Comparison of ENCODE assay signal across 15 mouse cellular contexts in the genomic region with DNA sequence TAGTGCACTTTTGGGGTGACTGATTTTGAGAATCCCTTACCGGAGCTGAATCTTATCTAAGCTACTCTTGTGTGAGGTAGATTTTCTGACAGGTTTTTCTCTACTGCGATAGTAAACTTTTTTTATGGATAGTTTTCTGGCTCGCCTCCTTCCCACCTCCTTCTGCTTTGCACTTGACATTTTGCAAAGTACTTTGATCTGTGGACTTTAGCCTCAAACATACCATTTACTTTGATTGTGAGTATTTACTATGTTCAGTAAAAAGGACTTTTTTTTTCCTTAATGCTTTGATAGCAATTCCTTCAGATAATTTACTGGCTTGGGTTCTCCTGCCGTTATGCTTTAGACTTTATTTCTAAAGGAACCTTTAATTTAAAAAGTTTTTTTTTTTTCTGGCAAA.
A peak's percentile ranks its signal among the peaks of the same experiment; 100 is the strongest.
DNase-seq lines count a peak whose midpoint lies in the region; ATAC-seq and TF ChIP-seq lines count a peak whose summit lies in the region.
"Had no signal": no experiment of that assay in that cellular context is flagged by ENCODE, and none has a peak within 500 bp of the region (broad histone marks: within the 10 kb centered on the region; RNA-seq: fewer than 3 reads in every experiment).

No protein-coding gene starts in this region.

- 0 out of 2 replicates have a peak, but pooled peaks cover 8% of the 10 kb centered on the region for H3K36me3 ChIP-seq in heart, embryonic 10.5 days
- H3K36me3 ChIP-seq in kidney, postnatal 0 days (ENCODE audit: insufficient read depth, low read length): no peaks in the 10 kb centered on the region
- no peaks in the 10 kb centered on the region for H3K36me3 ChIP-seq in limb, embryonic 14.5 days (ENCODE audit: control insufficient read depth, insufficient read depth, low read length)

- intact Hi-C loops in heart, postnatal 10 days (cut with DNase I): loop anchor here (2.0 to 5.0 kb wide), 5 partner anchors 31 to 205 kb away; no protein-coding TSS in a partner anchor

- H3K4me1 ChIP-seq in heart, embryonic 10.5 days: peaks cover 43% of the 10 kb centered on the region
- peaks cover 10% of the 10 kb centered on the region for H3K4me1 ChIP-seq in kidney, postnatal 0 days (replicated peaks; ENCODE audit: insufficient read depth, low read length)
- peaks cover 2% of the 10 kb centered on the region for H3K4me1 ChIP-seq in cortical plate, adult 2 months (ENCODE audit: control insufficient read depth, insufficient read depth, low read length)
- peaks cover 24% of the 10 kb centered on the region for H3K4me1 ChIP-seq in limb, embryonic 14.5 days (ENCODE audit: control insufficient read depth, insufficient read depth, low read length)

- peak overlapping the region; percentile 65 for H3K4me3 ChIP-seq in heart, embryonic 10.5 days
- H3K4me3 ChIP-seq in kidney, postnatal 0 days (replicated peaks; ENCODE audit: low read depth, low read length): no peak overlapping the region
- peak overlapping the region; percentile 17; the same call in 1 of the 2 replicates for H3K4me3 ChIP-seq in cortical plate, adult 2 months (ENCODE audit: insufficient read depth, low read length)
- peak overlapping the region; percentile 26 for H3K4me3 ChIP-seq in limb, embryonic 14.5 days (replicated peaks; ENCODE audit: low read length)
- H3K4me3 ChIP-seq: neural tube, embryonic 13.5 days had no signal

- no peak for ATAC-seq in kidney, postnatal 0 days (replicated peaks; ENCODE audit: low FRiP score, low read depth)
- no peak for ATAC-seq in limb, embryonic 14.5 days (ENCODE audit: low FRiP score, low read depth)
- ATAC-seq: forebrain, embryonic 16.5 days; midbrain, embryonic 16.5 days had no signal

- 32% methylated on average over 4 of the region's 4 CpGs for WGBS in heart, embryonic 10.5 days
- 28% methylated on average over 4 of the region's 4 CpGs for WGBS in kidney, postnatal 0 days
- 25% methylated on average over 4 of the region's 4 CpGs for WGBS in limb, embryonic 14.5 days

- no peak for TF ChIP-seq POLR2A in cortical plate, adult 2 months (IDR thresholded peaks at IDR 0.05; ENCODE audit: extremely low read depth, insufficient read depth, low read length)
- no peak for TF ChIP-seq POLR2A in limb, embryonic 14.5 days (IDR thresholded peaks at IDR 0.05; ENCODE audit: borderline replicate concordance, extremely low read depth, insufficient read depth, insufficient read length)

- H3K9me3 ChIP-seq in heart, embryonic 10.5 days: no peaks in the 10 kb centered on the region
- H3K9me3 ChIP-seq in kidney, postnatal 0 days (replicated peaks; ENCODE audit: low read length): no peaks in the 10 kb centered on the region
- H3K9me3 ChIP-seq in limb, embryonic 14.5 days (ENCODE audit: control insufficient read depth, low read length): no peaks in the 10 kb centered on the region
- H3K9me3 ChIP-seq: neural tube, embryonic 13.5 days had no signal

- no peaks in the 10 kb centered on the region for H3K27me3 ChIP-seq in heart, embryonic 10.5 days (ENCODE audit: insufficient read depth, poor library complexity, severe bottlenecking)
- H3K27me3 ChIP-seq in kidney, postnatal 0 days (ENCODE audit: insufficient read depth, low read length): no peaks in the 10 kb centered on the region
- no peaks in the 10 kb centered on the region for H3K27me3 ChIP-seq in limb, embryonic 14.5 days (ENCODE audit: control insufficient read depth, insufficient read depth, low read length)
- H3K27me3 ChIP-seq: neural tube, embryonic 13.5 days had no signal

- H3K27ac ChIP-seq in heart, embryonic 10.5 days: peak overlapping the region; percentile 90
- H3K27ac ChIP-seq in kidney, postnatal 0 days: peak overlapping the region; percentile 37; the same call in 1 of the 2 replicates
- no peak overlapping the region for H3K27ac ChIP-seq in cortical plate, adult 2 months (ENCODE audit: insufficient read depth, low read length)
- H3K27ac ChIP-seq in limb, embryonic 14.5 days (replicated peaks; ENCODE audit: low read depth, low read length): 0 out of 2 replicates have a peak overlapping the region, but pooled peaks have one; percentile 48
- H3K27ac ChIP-seq: macrophage; neural tube, embryonic 13.5 days had no signal

- TF ChIP-seq CTCF in kidney, postnatal 0 days (IDR thresholded peaks at IDR 0.05; ENCODE audit: low read depth): no peak
- no peak for TF ChIP-seq CTCF in cortical plate, adult 2 months (IDR thresholded peaks at IDR 0.05; ENCODE audit: extremely low read depth, insufficient read depth, low read length)

- no peak for DNase-seq in heart, embryonic 10.5 days (ENCODE audit: low spot score)
- DNase-seq in heart, postnatal 10 days: no peak
- DNase-seq in kidney, postnatal 0 days (ENCODE audit: low spot score): peak; percentile 51
- DNase-seq in kidney, postnatal 10 days: no peak
- no peak for DNase-seq in limb, embryonic 14.5 days (ENCODE audit: low spot score)
- no peak for DNase-seq in adrenal gland, adult 18-20 months (ENCODE audit: low spot score in 2 of 2)
- no peak for DNase-seq in kidney, adult 8-10 months
- DNase-seq: cerebellum, postnatal 36 days; kidney, adult 11 months; thymus, adult 2 months had no signal

- H3K4me2 ChIP-seq in kidney, postnatal 0 days (ENCODE audit: low read length): peak overlapping the region; percentile 35; the same call in 1 of the 2 replicates
- H3K4me2 ChIP-seq in limb, embryonic 14.5 days (replicated peaks; ENCODE audit: low read depth, low read length, severe bottlenecking): peak overlapping the region; percentile 33
- H3K4me2 ChIP-seq: neural tube, embryonic 13.5 days had no signal

- H3K9ac ChIP-seq in kidney, postnatal 0 days (ENCODE audit: low read depth, low read length): no peak overlapping the region
- H3K9ac ChIP-seq in limb, embryonic 14.5 days (ENCODE audit: low read depth, low read length, severe bottlenecking): no peak overlapping the region
- H3K9ac ChIP-seq: neural tube, embryonic 13.5 days had no signal
